Mouse (Mus musculus) kidney, adult 9 months (tissue): Measurements from ENCODE around the gene Tyk2.

ENCODE experiments used
- DNase-seq: peaks from one replicate; pipeline ENCODE4 v3.0.0; 2022

The Tyk2 gene

GRCm38 (mm10) chr9:21107607-21108237 lies 23.3 kb downstream of the Tyk2 start:
- no peak for DNase-seq

GRCm38 (mm10) chr9:21105760-21106564 lies 25.1 kb downstream of the Tyk2 start:
- DNase-seq = no peak

- no peak for DNase-seq
These were observed 26.2 kb downstream of the Tyk2 start for GRCm38 (mm10) chr9:21104814-21105213.

GRCm38 (mm10) chr9:21102076-21102475 lies 29.0 kb downstream of the Tyk2 start:
- no peak for DNase-seq

- no peak for DNase-seq
These were observed 30.4 kb downstream of the Tyk2 start for GRCm38 (mm10) chr9:21100447-21101161.

- no peak for DNase-seq
These were observed 33.2 kb downstream of the Tyk2 start for GRCm38 (mm10) chr9:21097793-21098192.

GRCm38 (mm10) chr9:21095958-21096357 lies 35.1 kb downstream of the Tyk2 start:
- no peak for DNase-seq

- DNase-seq = no peak
These were observed 37.6 kb downstream of the Tyk2 start for GRCm38 (mm10) chr9:21093423-21093822.

- peak; percentile 99 for DNase-seq
These were observed 39.2 kb downstream of the Tyk2 start, which contains the start of the genes Gm38431 and Raver1 for GRCm38 (mm10) chr9:21091707-21092320. Gene Gm38431, minus strand, starts transcription at chr9:21091997. Gene Raver1, minus strand, starts transcription at chr9:21092008.

GRCm38 (mm10) chr9:21090972-21091706 lies 39.9 kb downstream of the Tyk2 start:
- peak; percentile 42 for DNase-seq

GRCm38 (mm10) chr9:21090537-21090936 lies 40.5 kb downstream of the Tyk2 start:
- DNase-seq = no peak

GRCm38 (mm10) chr9:21083324-21083723 lies 47.7 kb downstream of the Tyk2 start:
- DNase-seq = no peak

GRCm38 (mm10) chr9:21081127-21081526 lies 49.9 kb downstream of the Tyk2 start:
- DNase-seq = no peak

- DNase-seq = no peak
These were observed 55.4 kb downstream of the Tyk2 start for GRCm38 (mm10) chr9:21075625-21076024.

GRCm38 (mm10) chr9:21074173-21074572 lies 56.9 kb downstream of the Tyk2 start:
- peak; percentile 22 for DNase-seq

GRCm38 (mm10) chr9:21073044-21073840 lies 57.8 kb downstream of the Tyk2 start, which contains the start of the genes Gm49373 and Fdx1l:
Gene Gm49373, minus strand, starts transcription at chr9:21073096.
Gene Fdx1l, minus strand, starts transcription at chr9:21073614.
- peak; percentile 94 for DNase-seq

- DNase-seq = no peak
These were observed 58.4 kb downstream of the Tyk2 start for GRCm38 (mm10) chr9:21072641-21073040.

GRCm38 (mm10) chr9:21067006-21067684 lies 63.9 kb downstream of the Tyk2 start, which contains the start of gene Zglp1:
Gene Zglp1, minus strand, starts transcription at chr9:21067093.
- no peak for DNase-seq

- DNase-seq = no peak
These were observed 68.1 kb downstream of the Tyk2 start for GRCm38 (mm10) chr9:21062928-21063327.
